Mouse (Mus musculus) liver, adult 2 months (tissue): ENCODE measurements around the gene Pla2g4b. TPM values are rescaled to one million over a fixed set of nuclear protein-coding genes. Genes with fewer than 3 reads are reported as not detected.
A peak's percentile ranks its signal among the peaks of the same experiment; 100 is the strongest.

ENCODE experiments used
- DNase-seq: peaks from one replicate; pipeline ENCODE4 v3.0.0-alpha.2; 2011; ENCODE audit warnings: low read depth, low spot score; ENCODE audit errors: extremely low read depth
- H3K27ac ChIP-seq: fragments of 200-500 bp; replicated peaks from 2 replicates; pipeline ENCODE4 v1.5.1; 2012; ENCODE audit warnings: low read depth, mild to moderate bottlenecking, control low read depth, inconsistent platforms, low read length; ENCODE audit not compliant: insufficient read depth
- H3K27me3 ChIP-seq: fragments of 200-500 bp; 2 replicates; pipeline ENCODE4 v1.6.1; 2012; ENCODE audit warnings: mild to moderate bottlenecking, moderate library complexity, low read length, inconsistent platforms; ENCODE audit not compliant: control insufficient read depth, insufficient read depth
- H3K36me3 ChIP-seq: fragments of 200-500 bp; 2 replicates; pipeline ENCODE4 v1.6.1; 2012; ENCODE audit warnings: low read length, inconsistent platforms; ENCODE audit not compliant: control insufficient read depth, insufficient read depth
- H3K4me1 ChIP-seq: fragments of 200-500 bp; 2 replicates; pipeline ENCODE4 v1.6.1; 2011; ENCODE audit warnings: low read length; ENCODE audit not compliant: control insufficient read depth, insufficient read depth
- H3K4me3 ChIP-seq: fragments of 200-500 bp; 2 replicates; pipeline ENCODE4 v1.5.1; 2011; ENCODE audit warnings: low read depth, mild to moderate bottlenecking, control low read depth, low read length, moderate library complexity; ENCODE audit not compliant: insufficient read depth
- H3K79me2 ChIP-seq: fragments of 200-500 bp; 2 replicates; pipeline ENCODE4 v1.6.1; 2012; ENCODE audit warnings: inconsistent platforms, mild to moderate bottlenecking, low read length, moderate library complexity; ENCODE audit not compliant: control insufficient read depth, insufficient read depth
- H3K9ac ChIP-seq: fragments of 200-500 bp; 2 replicates; pipeline ENCODE4 v1.6.1; 2012; ENCODE audit warnings: low read depth, mild to moderate bottlenecking, control low read depth, inconsistent platforms, low read length
- CTCF ChIP-seq: fragments of 200-500 bp; IDR thresholded peaks from 2 replicates; pipeline ENCODE4 v1.5.1; 2011; ENCODE audit warnings: low read depth, low read length, control low read depth
- POLR2A ChIP-seq: fragments of 200-500 bp; IDR thresholded peaks from 2 replicates; pipeline ENCODE4 v1.6.1; 2011; ENCODE audit warnings: low read length, control low read depth; ENCODE audit not compliant: insufficient read depth; ENCODE audit errors: extremely low read depth
- WGBS: fragments of 180-500 bp; shearing (Covaris S2); methylation state at CpG from one replicate; pipeline ENCODE4 v1.1.7; 2018; 5-methylcytosine and 5-hydroxymethylcytosine counted together
- polyA plus RNA-seq: library from polyadenylated mRNA; depleted of rRNA; stranded (reverse); fragments of >200 nt; gene quantifications from 2 replicates; pipeline ENCODE4 v1.2.3, GENCODE M21; 2012
- total RNA-seq: library from RNA; depleted of rRNA; stranded (reverse); fragments of >200 nt; gene quantifications from 2 replicates; pipeline ENCODE4 v1.2.3, GENCODE M21; 2014

Pla2g4b gene
- total and polyA plus RNA-seq, 2 experiments, result 0.37 to 2.0 TPM

DNA sequence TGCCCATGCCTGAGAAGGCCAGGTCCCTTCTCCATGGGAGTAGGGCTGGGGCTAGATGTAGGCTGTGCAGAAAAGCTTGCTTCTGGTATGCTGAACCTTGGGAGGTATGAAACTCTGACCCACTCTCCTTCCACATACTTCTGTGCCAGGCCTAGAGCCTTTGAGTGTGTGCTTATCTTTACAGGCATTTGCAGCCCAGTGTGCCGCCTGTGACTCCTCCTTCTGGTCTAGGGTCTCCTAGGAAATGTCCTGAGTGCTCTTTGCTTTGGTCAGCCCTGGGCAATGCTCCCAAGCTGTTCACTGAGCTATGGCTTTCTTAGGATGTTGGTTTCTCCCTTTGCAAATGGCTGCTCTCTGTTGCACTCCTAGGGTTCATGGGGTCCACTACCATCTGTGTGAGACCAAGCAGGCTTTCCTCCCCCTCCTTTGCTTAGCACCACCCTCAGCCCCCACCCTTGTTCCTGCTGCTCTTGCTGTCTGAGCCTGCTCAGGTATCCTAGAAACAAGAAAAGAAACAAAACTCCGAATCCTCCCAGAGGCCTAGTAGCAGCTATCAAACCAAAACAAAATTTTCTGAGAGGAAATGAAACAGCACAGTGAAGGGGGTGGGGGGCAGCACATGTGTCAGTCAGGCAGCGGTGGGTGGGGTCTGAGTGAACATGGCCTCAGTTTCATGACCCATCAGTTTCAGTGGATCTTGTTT is 32.2 kb upstream of the Pla2g4b start:
- TF ChIP-seq POLR2A (no peak), CTCF (no peak)
- H3K27me3 ChIP-seq, result no peaks in the 10 kb centered on the region
- no peak overlapping the region for H3K27ac ChIP-seq
- WGBS, result 88% methylated on average over 3 of the region's 3 CpGs
- no peaks in the 10 kb centered on the region for H3K4me1 ChIP-seq
- no peak for DNase-seq
- no peak overlapping the region for H3K9ac ChIP-seq
- no peak overlapping the region for H3K4me3 ChIP-seq
- H3K79me2 ChIP-seq, result no peaks in the 10 kb centered on the region
- no peaks in the 10 kb centered on the region for H3K36me3 ChIP-seq

DNA sequence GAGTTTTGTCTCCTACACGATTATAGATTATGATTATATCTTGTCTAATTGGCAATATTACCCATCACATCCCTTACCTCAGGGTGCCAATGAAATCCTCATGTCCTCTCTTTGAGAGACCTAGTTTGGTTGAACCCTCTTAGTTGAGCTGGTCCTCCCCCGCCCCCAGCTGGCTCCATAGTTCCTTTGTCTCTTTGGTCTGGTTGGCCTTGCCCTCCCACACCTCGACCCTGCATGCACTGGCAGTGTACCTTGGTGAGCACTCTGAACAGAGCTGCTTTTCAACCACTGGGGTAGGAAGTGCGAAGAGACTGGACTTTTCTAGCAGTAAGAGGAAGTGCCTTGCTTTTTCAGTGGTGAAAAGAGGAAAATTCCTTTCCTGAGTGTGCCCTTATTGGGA is 31.3 kb upstream of the Pla2g4b start:
- no peak overlapping the region for H3K27ac ChIP-seq
- H3K36me3 ChIP-seq, result no peaks in the 10 kb centered on the region
- H3K4me1 ChIP-seq, result no peaks in the 10 kb centered on the region
- 66% methylated on average over 4 of the region's 4 CpGs for WGBS
- H3K9ac ChIP-seq, result no peak overlapping the region
- no peak overlapping the region for H3K4me3 ChIP-seq
- no peak for TF ChIP-seq CTCF
- no peak for TF ChIP-seq POLR2A
- H3K79me2 ChIP-seq, result no peaks in the 10 kb centered on the region
- H3K27me3 ChIP-seq, result no peaks in the 10 kb centered on the region
- DNase-seq, result no peak

DNA sequence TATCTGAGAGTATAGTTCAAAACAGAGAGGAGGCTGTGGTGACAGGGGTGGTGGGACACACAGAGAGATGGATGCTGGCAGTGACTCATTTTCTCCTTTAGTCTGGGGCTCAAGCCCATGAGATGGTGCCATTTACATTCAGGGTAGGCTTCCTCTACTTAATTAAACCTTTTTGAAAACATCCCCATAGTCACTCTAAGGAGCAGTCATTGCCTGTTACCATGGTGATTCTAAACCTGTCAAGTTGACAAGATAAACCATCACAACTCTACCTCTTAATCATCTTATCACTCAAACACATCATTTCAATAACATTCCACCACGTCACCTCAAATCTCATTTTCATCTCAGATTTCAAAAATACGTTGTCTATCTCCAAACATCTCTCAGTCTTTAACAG is 29.2 kb upstream of the Pla2g4b start:
- Histone ChIP-seq H3K27me3 (no peaks in the 10 kb centered on the region), H3K4me3 (no peak overlapping the region), H3K9ac (no peak overlapping the region), H3K79me2 (no peaks in the 10 kb centered on the region), H3K36me3 (no peaks in the 10 kb centered on the region), H3K4me1 (no peaks in the 10 kb centered on the region; the same call in 1 of the 2 replicates), H3K27ac (no peak overlapping the region)
- no peak for TF ChIP-seq POLR2A
- TF ChIP-seq CTCF, result no peak
- WGBS, result 100% methylated on average over 2 of the region's 2 CpGs
- DNase-seq, result no peak

DNA sequence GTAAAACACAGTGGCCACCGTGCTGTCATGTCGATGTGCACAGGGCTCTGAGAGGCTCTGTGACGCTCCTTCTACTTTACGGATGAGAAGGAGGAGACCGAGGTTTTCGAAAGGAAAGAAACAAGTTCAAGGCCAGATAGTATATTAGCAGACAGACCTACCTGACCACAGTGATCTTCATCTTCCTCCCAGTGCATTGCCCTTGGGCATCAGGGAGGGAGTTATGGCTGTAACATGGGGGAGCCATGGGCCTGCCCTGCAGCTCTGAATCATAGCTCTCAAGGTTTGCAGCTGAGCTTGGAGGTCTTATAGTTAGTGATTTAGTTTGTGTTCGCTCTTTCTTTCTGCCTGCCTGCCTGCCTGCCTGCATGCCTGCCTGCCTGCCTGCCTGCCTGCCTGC is 26.5 kb upstream of the Pla2g4b start:
- WGBS, result 97% methylated on average over 7 of the region's 7 CpGs
- H3K79me2 ChIP-seq, result no peaks in the 10 kb centered on the region
- H3K4me1 ChIP-seq, result no peaks in the 10 kb centered on the region; the same call in 1 of the 2 replicates

DNA sequence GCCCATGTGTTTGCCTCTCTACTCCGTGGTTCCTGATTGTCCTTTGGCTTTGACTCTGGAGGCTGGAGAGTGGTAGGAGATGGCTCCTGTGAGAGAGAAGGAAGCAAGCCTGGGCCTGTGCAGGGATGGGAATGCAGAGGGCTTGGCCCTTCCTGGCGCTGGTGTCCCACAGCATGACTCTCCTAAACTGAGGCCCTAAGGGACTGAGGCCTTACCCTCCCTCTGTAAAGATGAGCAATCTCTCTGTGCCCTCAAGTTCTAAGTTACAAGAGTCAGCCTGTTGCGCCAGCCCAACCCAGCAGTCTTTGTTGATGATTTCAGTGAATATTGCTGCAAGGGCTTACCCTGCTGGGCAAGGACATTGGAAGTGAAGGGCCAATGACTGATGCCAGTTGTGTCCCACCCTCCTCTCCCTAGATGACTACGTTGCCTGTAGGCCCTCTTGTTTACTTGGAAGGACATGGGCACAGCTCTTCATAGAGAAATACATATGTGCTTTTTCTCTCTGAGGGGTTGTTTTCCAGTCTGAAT is 25.5 kb upstream of the Pla2g4b start:
- H3K9ac ChIP-seq, result no peak overlapping the region
- H3K79me2 ChIP-seq, result no peaks in the 10 kb centered on the region
- H3K4me3 ChIP-seq, result no peak overlapping the region
- no peaks in the 10 kb centered on the region for H3K36me3 ChIP-seq
- no peak for TF ChIP-seq CTCF
- no peak for TF ChIP-seq POLR2A
- no peaks in the 10 kb centered on the region; the same call in 1 of the 2 replicates for H3K4me1 ChIP-seq
- H3K27ac ChIP-seq, result no peak overlapping the region
- WGBS, result 78% methylated on average over 4 of the region's 4 CpGs
- no peak for DNase-seq
- H3K27me3 ChIP-seq, result no peaks in the 10 kb centered on the region

More for the DNA sequence above, 26.5 kb upstream of the Pla2g4b start:
- Histone ChIP-seq H3K4me3 (no peak overlapping the region), H3K27me3 (no peaks in the 10 kb centered on the region), H3K27ac (no peak overlapping the region), H3K36me3 (no peaks in the 10 kb centered on the region), H3K9ac (no peak overlapping the region)
- TF ChIP-seq CTCF (no peak), POLR2A (no peak)
- DNase-seq, result no peak

DNA sequence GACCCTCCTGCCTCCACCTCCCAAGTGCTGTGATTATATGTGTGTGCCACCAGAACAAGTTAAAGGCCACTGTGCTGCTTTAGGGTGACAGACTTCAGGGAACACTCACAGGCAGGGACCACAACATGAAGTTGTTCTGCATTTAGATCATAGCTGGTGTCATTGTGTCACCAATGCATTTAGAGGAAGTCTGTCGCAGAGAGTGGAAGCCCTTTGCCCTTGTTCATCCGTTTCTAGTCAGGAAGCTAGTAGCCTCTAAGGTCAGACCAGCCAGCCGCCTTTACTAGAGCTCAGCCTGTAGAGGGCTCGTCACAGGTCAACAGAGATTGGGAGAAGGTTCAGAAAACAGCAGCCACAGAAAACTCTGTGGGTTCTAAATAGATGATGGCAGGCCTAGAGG is 24.5 kb upstream of the Pla2g4b start:
- Histone ChIP-seq H3K27me3 (no peaks in the 10 kb centered on the region), H3K9ac (no peak overlapping the region), H3K4me1 (no peaks in the 10 kb centered on the region; the same call in 1 of the 2 replicates), H3K4me3 (no peak overlapping the region), H3K79me2 (no peaks in the 10 kb centered on the region), H3K27ac (no peak overlapping the region), H3K36me3 (no peaks in the 10 kb centered on the region)
- WGBS, result 33% methylated on average over 4 of the region's 4 CpGs
- TF ChIP-seq POLR2A (no peak), CTCF (no peak)
- peak; percentile 30 for DNase-seq
